Mouse (Mus musculus) spleen, postnatal 0 days (tissue): ENCODE measurements around the gene Mdga1. TPM values are rescaled to one million over a fixed set of nuclear protein-coding genes. Genes with fewer than 3 reads are reported as not detected.

Experiments used
- polyA plus RNA-seq: library from polyadenylated mRNA; unstranded; fragments of >200 nt; fragmentation: Nextera tagmentation; extraction: Ambion mirVana; gene quantifications from 2 replicates; pipeline ENCODE4 v1.2.1, GENCODE M21; 2015

The Mdga1 gene
- polyA plus RNA-seq = 3.4 and 3.6 TPM in 2 replicates

GRCm38 (mm10) chr17:29970037-29970555 lies at the start of gene Mdga1:
Gene Mdga1 (minus strand): TSS chr17:29970087.

GRCm38 (mm10) chr17:30004203-30005102 lies 34.6 kb upstream of the Mdga1 start, which contains the start of gene Zfand3:
Gene Zfand3 (plus strand): TSS chr17:30004733.

Other genes with a start within 250 kb of the Mdga1 start
- 15.7 and 16.1 TPM in 2 replicates for gene Zfand3, start 34.6 kb upstream of the Mdga1 start, polyA plus RNA-seq